Mouse (Mus musculus): ENCODE results near the gene Ces2e. TPM values are rescaled to one million over a fixed set of nuclear protein-coding genes. Genes with fewer than 3 reads are reported as not detected.

Ces2e gene
- polyA plus RNA-seq, 1 experiment = not detected

- TF ChIP-seq EP300 (IDR thresholded peaks at IDR 0.05; ENCODE audit: insufficient read depth, low read depth, low read length) (no peak), POLR2A (IDR thresholded peaks at IDR 0.05; ENCODE audit: insufficient read depth, low read length) (no peak), CTCF (IDR thresholded peaks at IDR 0.05; ENCODE audit: low read depth, low read length) (no peak)
- no peak overlapping the region for H3K27ac ChIP-seq (ENCODE audit: insufficient read depth, low read length)
- H3K4me1 ChIP-seq (ENCODE audit: control insufficient read depth, insufficient read depth, low read length) = no peaks in the 10 kb centered on the region
- H3K27me3 ChIP-seq (ENCODE audit: control insufficient read depth, insufficient read depth, low read length, poor library complexity, severe bottlenecking) = no peaks in the 10 kb centered on the region; the same call in 1 of the 2 replicates
- no peak overlapping the region for H3K4me3 ChIP-seq (ENCODE audit: low read depth, low read length)
- H3K9me3 ChIP-seq (replicated peaks; ENCODE audit: control insufficient read depth, insufficient read depth, low read length, poor library complexity, severe bottlenecking) = no peaks in the 10 kb centered on the region
- no peak overlapping the region for H3K9ac ChIP-seq (ENCODE audit: low read depth, poor library complexity, severe bottlenecking)
- no peaks in the 10 kb centered on the region for H3K36me3 ChIP-seq (ENCODE audit: control insufficient read depth, insufficient read depth, low read length, poor library complexity, severe bottlenecking)
Measured at GRCm38 (mm10) chr8:104963375-104963894, 37.4 kb downstream of the Ces2e start.

GRCm38 (mm10) chr8:104984126-104984525 lies 58.1 kb downstream of the Ces2e start:
- no peaks in the 10 kb centered on the region for H3K27me3 ChIP-seq (ENCODE audit: control insufficient read depth, insufficient read depth, low read length, poor library complexity, severe bottlenecking)
- TF ChIP-seq EP300 (IDR thresholded peaks at IDR 0.05; ENCODE audit: insufficient read depth, low read depth, low read length) (no peak), POLR2A (IDR thresholded peaks at IDR 0.05; ENCODE audit: insufficient read depth, low read length) (no peak), CTCF (IDR thresholded peaks at IDR 0.05; ENCODE audit: low read depth, low read length) (no peak)
- H3K27ac ChIP-seq (ENCODE audit: insufficient read depth, low read length) = no peak overlapping the region
- no peak overlapping the region for H3K9ac ChIP-seq (ENCODE audit: low read depth, poor library complexity, severe bottlenecking)
- H3K4me1 ChIP-seq (ENCODE audit: control insufficient read depth, insufficient read depth, low read length) = no peaks in the 10 kb centered on the region
- no peaks in the 10 kb centered on the region for H3K36me3 ChIP-seq (ENCODE audit: control insufficient read depth, insufficient read depth, low read length, poor library complexity, severe bottlenecking)
- H3K4me3 ChIP-seq (ENCODE audit: low read depth, low read length) = no peak overlapping the region
- H3K9me3 ChIP-seq (replicated peaks; ENCODE audit: control insufficient read depth, insufficient read depth, low read length, poor library complexity, severe bottlenecking) = no peaks in the 10 kb centered on the region

Other genes starting within 250 kb of the Ces2e start
- not detected in 2 replicates for gene Ces2a, start 192.3 kb upstream of the Ces2e start, polyA plus RNA-seq (2011; ENCODE audit: insufficient read depth, insufficient read length, low read depth, missing spikeins)
- gene Ces2b, start 94.7 kb upstream of the Ces2e start, polyA plus RNA-seq (2011; ENCODE audit: insufficient read depth, insufficient read length, low read depth, missing spikeins) = not detected in 2 replicates
- gene Ces2c, start 79.2 kb upstream of the Ces2e start, polyA plus RNA-seq (2011; ENCODE audit: insufficient read depth, insufficient read length, low read depth, missing spikeins) = not detected in 2 replicates
- 0.15 and 0.16 TPM in 2 replicates for gene Ces2f, start 21.1 kb downstream of the Ces2e start, polyA plus RNA-seq (2011; ENCODE audit: insufficient read depth, insufficient read length, low read depth, missing spikeins)
- 0.41 TPM in 1 of 2 replicates, not detected in the other for gene Ces2g, start 35.5 kb downstream of the Ces2e start, polyA plus RNA-seq (2011; ENCODE audit: insufficient read depth, insufficient read length, low read depth, missing spikeins)
- not detected in 2 replicates for gene Ces2h, start 74.6 kb downstream of the Ces2e start, polyA plus RNA-seq (2011; ENCODE audit: insufficient read depth, insufficient read length, low read depth, missing spikeins)
- gene Ces3a, start 122.3 kb downstream of the Ces2e start, polyA plus RNA-seq (2011; ENCODE audit: insufficient read depth, insufficient read length, low read depth, missing spikeins) = not detected in 2 replicates
- not detected in 2 replicates for gene Ces3b, start 157.5 kb downstream of the Ces2e start, polyA plus RNA-seq (2011; ENCODE audit: insufficient read depth, insufficient read length, low read depth, missing spikeins)
- not detected in 2 replicates for gene Ces4a, start 205.5 kb downstream of the Ces2e start, polyA plus RNA-seq (2011; ENCODE audit: insufficient read depth, insufficient read length, low read depth, missing spikeins)
- 77.5 and 85.5 TPM in 2 replicates for gene Cbfb, start 244.4 kb downstream of the Ces2e start, polyA plus RNA-seq (2011; ENCODE audit: insufficient read depth, insufficient read length, low read depth, missing spikeins)